Mouse (Mus musculus): Measurements from ENCODE around the gene Mrgbp. TPM values are rescaled to one million over a fixed set of nuclear protein-coding genes. Genes with fewer than 3 reads are reported as not detected.
A peak's percentile ranks its signal among the peaks of the same experiment; 100 is the strongest.

Mrgbp gene
- polyA plus RNA-seq, 1 experiment from 2014 or later: 40.1 TPM

- peak; percentile 33; the same call in 1 of the 2 replicates for ATAC-seq (ENCODE audit: low read depth)
- Histone ChIP-seq H3K27me3 (no peaks in the 10 kb centered on the region), H3K9ac (no peak overlapping the region), H3K36me3 (no peaks in the 10 kb centered on the region), H3K27ac (replicated peaks) (no peak overlapping the region), H3K4me2 (no peak overlapping the region), H3K4me3 (no peak overlapping the region), H3K4me1 (replicated peaks) (peaks cover 13% of the 10 kb centered on the region), H3K9me3 (no peaks in the 10 kb centered on the region)
- WGBS: 44% methylated on average over 6 of the region's 6 CpGs
Measured at GRCm38 (mm10) chr2:180563296-180563695, 17.8 kb upstream of the Mrgbp start.

GRCm38 (mm10) chr2:180563841-180564240 lies 17.3 kb upstream of the Mrgbp start:
- Histone ChIP-seq H3K4me1 (replicated peaks) (peaks cover 16% of the 10 kb centered on the region), H3K4me2 (no peak overlapping the region), H3K9me3 (no peaks in the 10 kb centered on the region), H3K27me3 (no peaks in the 10 kb centered on the region), H3K9ac (no peak overlapping the region), H3K27ac (replicated peaks) (no peak overlapping the region), H3K36me3 (no peaks in the 10 kb centered on the region), H3K4me3 (no peak overlapping the region)
- 20% methylated on average over 5 of the region's 5 CpGs for WGBS
- ATAC-seq (ENCODE audit: low read depth): peak; percentile 59; the same call in 1 of the 2 replicates

GRCm38 (mm10) chr2:180566240-180566913 lies 14.7 kb upstream of the Mrgbp start:
- ATAC-seq (ENCODE audit: low read depth): no peak
- 39% methylated on average over 13 of the region's 13 CpGs for WGBS
- H3K36me3 ChIP-seq: no peaks in the 10 kb centered on the region

DNA sequence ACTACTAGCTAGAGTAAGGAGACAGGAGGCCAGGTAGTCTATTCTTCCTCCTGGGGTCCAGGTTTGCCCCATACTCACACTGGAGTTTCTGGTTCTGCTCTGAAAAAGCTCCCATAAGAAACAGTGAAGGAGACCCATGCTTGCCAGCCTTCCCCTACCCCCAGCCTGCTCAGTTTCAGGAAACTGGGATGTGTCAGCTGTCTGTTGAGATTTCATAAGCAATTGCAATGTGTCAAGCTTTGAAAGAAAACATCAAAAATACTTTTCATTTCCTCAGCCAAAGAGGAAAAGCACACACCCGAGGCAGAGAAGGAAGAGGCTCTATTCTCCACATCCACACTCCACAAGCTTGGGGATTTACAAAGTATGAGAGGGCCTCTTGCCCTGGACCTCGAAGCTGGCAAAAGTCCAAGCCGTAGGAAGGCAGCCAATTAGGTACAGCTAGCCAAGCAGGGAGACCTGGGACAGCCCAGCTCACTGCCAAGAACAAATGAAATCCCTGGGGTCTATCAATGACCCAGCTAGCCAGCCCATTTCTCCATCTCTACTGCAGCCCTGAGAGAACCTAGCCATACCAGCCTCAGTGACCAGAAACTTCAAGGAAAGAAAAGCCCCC lies 12.0 kb upstream of the Mrgbp start:
- ATAC-seq (ENCODE audit: low read depth): no peak; the same call in 1 of the 2 replicates
- Histone ChIP-seq H3K27me3 (no peaks in the 10 kb centered on the region), H3K4me2 (no peak overlapping the region), H3K9me3 (no peaks in the 10 kb centered on the region), H3K27ac (replicated peaks) (no peak overlapping the region), H3K36me3 (no peaks in the 10 kb centered on the region), H3K4me3 (no peak overlapping the region), H3K9ac (no peak overlapping the region), H3K4me1 (replicated peaks) (peaks cover 16% of the 10 kb centered on the region)
- WGBS: 39% methylated on average over 3 of the region's 3 CpGs

More at GRCm38 (mm10) chr2:180566240-180566913, 14.7 kb upstream of the Mrgbp start:
- H3K27me3 ChIP-seq: no peaks in the 10 kb centered on the region
- H3K27ac ChIP-seq (replicated peaks): no peak overlapping the region
- peaks cover 28% of the 10 kb centered on the region for H3K4me1 ChIP-seq (replicated peaks)
- H3K9ac ChIP-seq: no peak overlapping the region
- H3K4me3 ChIP-seq: no peak overlapping the region
- no peaks in the 10 kb centered on the region for H3K9me3 ChIP-seq
- no peak overlapping the region for H3K4me2 ChIP-seq

DNA sequence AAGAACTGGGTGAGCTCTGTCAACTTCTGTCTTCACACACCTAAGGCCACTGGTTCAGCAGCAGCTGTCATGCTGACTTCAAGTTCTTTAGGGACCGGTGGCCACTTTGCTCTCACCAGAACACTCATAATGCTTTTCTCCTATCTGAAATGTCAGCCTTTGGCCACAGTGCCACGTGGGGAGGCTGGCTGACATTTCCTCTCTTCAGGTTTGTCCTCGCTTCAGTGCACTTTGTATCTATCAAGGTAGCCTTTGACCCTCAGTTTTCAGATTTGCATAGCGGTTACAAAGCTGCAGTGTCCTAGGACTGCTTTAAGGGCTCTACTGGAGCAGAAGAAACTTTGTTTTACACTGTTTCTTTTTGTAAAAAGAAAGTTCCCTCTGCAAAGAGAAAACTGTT lies 4.6 kb upstream of the Mrgbp start:
- H3K9ac ChIP-seq: no peak overlapping the region
- no peaks in the 10 kb centered on the region for H3K36me3 ChIP-seq
- no peaks in the 10 kb centered on the region for H3K9me3 ChIP-seq
- H3K27ac ChIP-seq (replicated peaks): no peak overlapping the region
- 0 out of 2 replicates have a peak, but pooled peaks cover 6% of the 10 kb centered on the region for H3K4me1 ChIP-seq (replicated peaks)
- H3K27me3 ChIP-seq: peaks cover 6% of the 10 kb centered on the region; the same call in 1 of the 2 replicates
- no peak overlapping the region for H3K4me3 ChIP-seq
- 41% methylated on average over 4 of the region's 4 CpGs for WGBS
- no peak for ATAC-seq (ENCODE audit: low read depth)
- no peak overlapping the region for H3K4me2 ChIP-seq

DNA sequence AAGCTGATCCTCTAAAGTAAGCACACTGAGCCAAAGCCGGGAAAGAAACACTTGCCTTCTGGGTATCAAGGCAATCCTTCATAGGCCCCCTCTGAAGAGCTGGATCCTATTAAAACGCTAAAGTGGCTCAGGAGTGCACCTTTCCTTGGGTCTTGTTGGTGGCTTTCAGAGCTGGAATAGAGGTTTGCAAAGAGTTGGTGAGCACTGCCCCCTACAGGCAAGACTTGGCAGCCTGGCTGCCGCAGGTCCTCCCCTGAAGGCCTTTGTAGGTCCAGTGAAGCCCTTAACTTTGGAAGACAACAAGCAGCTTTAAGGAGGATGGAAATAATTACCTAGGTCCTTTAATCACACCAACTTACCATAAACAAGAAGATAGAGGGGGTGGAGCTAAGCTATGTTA lies 2.4 kb upstream of the Mrgbp start:
- no peak for ATAC-seq (ENCODE audit: low read depth)
- Histone ChIP-seq H3K27ac (replicated peaks) (no peak overlapping the region), H3K27me3 (peaks cover 6% of the 10 kb centered on the region; the same call in 1 of the 2 replicates), H3K9me3 (no peaks in the 10 kb centered on the region), H3K36me3 (no peaks in the 10 kb centered on the region), H3K4me1 (replicated peaks) (peaks cover 16% of the 10 kb centered on the region), H3K9ac (no peak overlapping the region), H3K4me2 (no peak overlapping the region), H3K4me3 (no peak overlapping the region)
- 10% methylated on average over 3 of the region's 3 CpGs for WGBS

DNA sequence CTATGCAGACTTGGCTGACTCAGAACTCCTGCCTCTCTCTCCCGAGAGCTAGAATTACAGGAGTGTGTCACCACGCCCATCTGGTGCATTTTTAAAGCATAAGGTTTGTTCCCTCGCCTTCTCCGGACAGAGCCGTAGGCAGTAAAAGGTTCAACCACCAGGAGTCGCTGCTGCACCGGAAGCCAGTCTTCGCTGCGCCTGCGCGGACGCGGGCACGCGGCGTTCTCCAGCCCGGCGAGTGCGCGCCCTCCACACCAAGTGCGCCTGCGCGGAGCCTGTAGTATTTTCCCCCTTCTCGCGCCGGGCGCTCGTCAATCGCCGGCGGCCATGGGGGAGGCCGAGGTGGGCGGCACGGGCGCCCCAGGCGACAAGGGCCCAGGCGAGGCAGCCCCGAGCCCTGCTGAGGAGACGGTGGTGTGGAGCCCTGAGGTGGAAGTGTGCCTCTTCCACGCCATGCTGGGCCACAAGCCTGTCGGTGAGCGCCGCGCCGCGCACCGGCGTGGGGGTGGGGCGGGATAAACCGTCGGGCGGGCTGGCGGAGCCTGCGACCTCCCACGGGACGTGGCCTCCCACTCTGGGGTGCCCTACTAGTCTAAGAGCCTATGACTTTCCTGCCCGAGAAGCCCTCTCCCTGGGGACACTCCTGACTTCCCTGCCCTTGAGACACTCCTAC lies 1.5 kb downstream of the Mrgbp start:
- peaks cover 6% of the 10 kb centered on the region; the same call in 1 of the 2 replicates for H3K27me3 ChIP-seq
- H3K4me1 ChIP-seq (replicated peaks): peaks cover 27% of the 10 kb centered on the region
- ATAC-seq (ENCODE audit: low read depth): peak; percentile 74
- peak overlapping the region; percentile 84 for H3K4me3 ChIP-seq
- H3K4me2 ChIP-seq: peak overlapping the region; percentile 86
- H3K9me3 ChIP-seq: no peaks in the 10 kb centered on the region
- H3K9ac ChIP-seq: peak overlapping the region; percentile 98
- peaks cover 29% of the 10 kb centered on the region for H3K36me3 ChIP-seq
- 1% methylated on average over 57 of the region's 57 CpGs for WGBS
- peak overlapping the region; percentile 84 for H3K27ac ChIP-seq (replicated peaks)

- Histone ChIP-seq H3K9me3 (no peaks in the 10 kb centered on the region), H3K4me1 (replicated peaks) (peaks cover 24% of the 10 kb centered on the region), H3K36me3 (peaks cover 29% of the 10 kb centered on the region), H3K4me3 (peak overlapping the region; percentile 84), H3K4me2 (peak overlapping the region; percentile 86), H3K9ac (peak overlapping the region; percentile 98), H3K27ac (replicated peaks) (peak overlapping the region; percentile 84; the same call in 1 of the 2 replicates), H3K27me3 (peaks cover 6% of the 10 kb centered on the region; the same call in 1 of the 2 replicates)
- WGBS: 30% methylated on average over 6 of the region's 7 CpGs
- peak; percentile 57 for ATAC-seq (ENCODE audit: low read depth)
Measured at GRCm38 (mm10) chr2:180583154-180583507, 2.0 kb downstream of the Mrgbp start.

DNA sequence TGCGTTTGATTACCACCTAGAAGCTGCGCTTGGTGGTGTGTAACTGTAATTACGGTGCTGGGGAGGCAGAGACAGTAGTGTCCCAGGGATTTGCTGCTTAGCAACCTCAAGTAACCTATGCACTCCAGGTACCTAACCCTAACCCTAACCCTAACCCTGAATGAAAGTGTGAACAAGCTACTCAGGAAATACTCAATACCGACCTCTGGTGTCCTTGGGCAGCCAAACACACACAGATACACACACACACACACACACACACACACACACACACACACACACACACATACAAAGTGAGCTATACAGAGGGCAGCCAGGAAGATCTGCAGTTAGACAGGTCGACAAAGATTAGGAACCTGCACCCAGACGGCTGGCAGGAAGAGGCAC lies 7.6 kb downstream of the Mrgbp start:
- H3K27me3 ChIP-seq: no peaks in the 10 kb centered on the region
- H3K9ac ChIP-seq: peak overlapping the region; percentile 93
- peaks cover 30% of the 10 kb centered on the region for H3K4me1 ChIP-seq (replicated peaks)
- peaks cover 60% of the 10 kb centered on the region for H3K36me3 ChIP-seq
- peak; percentile 21 for ATAC-seq (ENCODE audit: low read depth)
- no peaks in the 10 kb centered on the region for H3K9me3 ChIP-seq
- peak overlapping the region; percentile 78 for H3K4me3 ChIP-seq
- peak overlapping the region; percentile 86 for H3K4me2 ChIP-seq
- 52% methylated on average over 6 of the region's 6 CpGs for WGBS
- peak overlapping the region; percentile 96 for H3K27ac ChIP-seq (replicated peaks)

- Histone ChIP-seq H3K9ac (peak within 1 kb of the TSS; percentile 93), H3K9me3 (no peaks in the 10 kb centered on the region), H3K4me2 (peak within 1 kb of the TSS; percentile 86), H3K36me3 (peaks cover 62% of the 10 kb centered on the region), H3K4me1 (replicated peaks) (peaks cover 24% of the 10 kb centered on the region), H3K4me3 (peak within 1 kb of the TSS; percentile 78), H3K27me3 (no peaks in the 10 kb centered on the region), H3K27ac (replicated peaks) (peak within 1 kb of the TSS; percentile 96)
- ATAC-seq (ENCODE audit: low read depth): peak; percentile 91
- under 1% methylated on average over 59 of the region's 67 CpGs for WGBS
Measured at GRCm38 (mm10) chr2:180589123-180589831, 8.2 kb downstream of the Mrgbp start, which contains the start of gene Ogfr. Gene Ogfr, plus strand, starts transcription at chr2:180589245.

DNA sequence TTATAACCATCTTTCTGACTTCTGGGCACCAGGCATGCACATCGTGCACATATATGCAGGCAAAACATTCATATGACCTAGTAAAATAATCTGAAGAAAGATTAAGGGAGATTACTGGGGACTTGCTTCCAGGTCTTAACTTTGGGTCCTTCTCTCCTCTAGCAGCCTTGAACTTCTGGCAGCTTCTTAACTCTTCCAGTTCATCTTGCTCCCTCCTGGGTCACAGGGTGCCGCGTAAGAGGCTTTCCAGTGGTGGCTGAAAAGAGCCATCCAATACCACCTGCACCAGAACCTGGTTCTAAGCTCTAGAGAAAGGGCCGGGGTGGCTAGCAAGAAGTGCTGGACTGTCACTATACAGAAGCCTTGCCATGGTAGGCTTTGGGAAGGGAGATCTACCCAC lies 16.4 kb downstream of the Mrgbp start, which contains the start of gene Col9a3:
Gene Col9a3 (plus strand): TSS at position 301 of the 400 bp plus-strand sequence.
- Histone ChIP-seq H3K4me3 (peak within 1 kb of the TSS; percentile 41), H3K27me3 (peaks cover 26% of the 10 kb centered on the region), H3K36me3 (peaks cover 35% of the 10 kb centered on the region), H3K27ac (replicated peaks) (peak within 1 kb of the TSS; percentile 23), H3K4me2 (peak within 1 kb of the TSS; percentile 62), H3K9ac (peak within 1 kb of the TSS; percentile 69), H3K4me1 (replicated peaks) (peaks cover 42% of the 10 kb centered on the region), H3K9me3 (no peaks in the 10 kb centered on the region)
- WGBS: 45% methylated on average over 4 of the region's 4 CpGs
- no peak for ATAC-seq (ENCODE audit: low read depth)
